Mouse (Mus musculus) limb, embryonic 14.5 days (tissue): ENCODE measurements around the gene Mast4. TPM values are rescaled to one million over a fixed set of nuclear protein-coding genes. Genes with fewer than 3 reads are reported as not detected.

ENCODE experiments used
- ATAC-seq: fragments of 200-750 bp; cut with Nextera tagmentation; 2 replicates; pipeline ENCODE4 v1.8.0; 2017; ENCODE audit warnings: low read depth, moderate number of reproducible peaks, moderate TSS enrichment; ENCODE audit not compliant: low FRiP score
- DNase-seq: peaks from one replicate; pipeline ENCODE4 v3.0.0-alpha.2; 2015; ENCODE audit warnings: low spot score
- H3K27ac ChIP-seq: fragments of 300-500 bp; sonication (generic); replicated peaks from 2 replicates; pipeline ENCODE4 v1.5.1; 2014; ENCODE audit warnings: low read depth, mild to moderate bottlenecking, low read length, moderate library complexity, mixed read lengths
- H3K27me3 ChIP-seq: fragments of 300-500 bp; sonication (generic); 2 replicates; pipeline ENCODE4 v1.6.1; 2014; ENCODE audit warnings: low read length, mixed read lengths; ENCODE audit not compliant: control insufficient read depth, insufficient read depth
- H3K36me3 ChIP-seq: fragments of 300-500 bp; sonication (generic); 2 replicates; pipeline ENCODE4 v1.6.1; 2014; ENCODE audit warnings: mild to moderate bottlenecking, low read length, moderate library complexity, mixed read lengths; ENCODE audit not compliant: control insufficient read depth, insufficient read depth
- H3K4me1 ChIP-seq: fragments of 300-500 bp; sonication (generic); 2 replicates; pipeline ENCODE4 v1.6.1; 2014; ENCODE audit warnings: antibody characterized with exemption, low read length, mixed read lengths; ENCODE audit not compliant: control insufficient read depth, insufficient read depth
- H3K4me2 ChIP-seq: fragments of 300-500 bp; sonication (generic); replicated peaks from 2 replicates; pipeline ENCODE4 v1.6.1; 2014; ENCODE audit warnings: low read depth, mild to moderate bottlenecking, low read length, moderate library complexity; ENCODE audit not compliant: severe bottlenecking
- H3K4me3 ChIP-seq: fragments of 300-500 bp; sonication (generic); replicated peaks from 2 replicates; pipeline ENCODE4 v1.5.1; 2014; ENCODE audit warnings: low read length
- H3K9ac ChIP-seq: fragments of 300-500 bp; sonication (generic); 2 replicates; pipeline ENCODE4 v1.6.1; 2014; ENCODE audit warnings: mild to moderate bottlenecking, low read depth, low read length, moderate library complexity; ENCODE audit not compliant: severe bottlenecking
- H3K9me3 ChIP-seq: fragments of 300-500 bp; sonication (generic); 2 replicates; pipeline ENCODE4 v1.6.1; 2016; ENCODE audit warnings: low read length; ENCODE audit not compliant: control insufficient read depth
- POLR2A ChIP-seq: fragments of 200-500 bp; IDR thresholded peaks from 2 replicates; pipeline ENCODE4 v1.8.0; 2012; ENCODE audit warnings: inconsistent platforms, mild to moderate bottlenecking, moderate library complexity, borderline replicate concordance; ENCODE audit not compliant: insufficient read depth, insufficient read length; ENCODE audit errors: extremely low read depth
- WGBS: fragments of 180-500 bp; shearing (Covaris S2); extraction: QIAGEN DNeasy Blood & Tissue Kit; methylation state at CpG from one replicate; pipeline ENCODE4 v1.1.7; 2014; 5-methylcytosine and 5-hydroxymethylcytosine counted together
- polyA plus RNA-seq, 2 experiments: library from polyadenylated mRNA; depleted of rRNA in 1 of 2; stranded (reverse) in 1 of 2; unstranded in 1 of 2; fragments of >200 nt; fragmentation: Nextera tagmentation in 1 of 2; extraction: Ambion mirVana in 1 of 2; gene quantifications; 2 replicates each; pipeline versions ENCODE4 v1.2.1 to v1.2.3; 2012 to 2014

Gene Mast4
- polyA plus RNA-seq, 2 experiments, result 12.5 to 25.2 TPM

DNA sequence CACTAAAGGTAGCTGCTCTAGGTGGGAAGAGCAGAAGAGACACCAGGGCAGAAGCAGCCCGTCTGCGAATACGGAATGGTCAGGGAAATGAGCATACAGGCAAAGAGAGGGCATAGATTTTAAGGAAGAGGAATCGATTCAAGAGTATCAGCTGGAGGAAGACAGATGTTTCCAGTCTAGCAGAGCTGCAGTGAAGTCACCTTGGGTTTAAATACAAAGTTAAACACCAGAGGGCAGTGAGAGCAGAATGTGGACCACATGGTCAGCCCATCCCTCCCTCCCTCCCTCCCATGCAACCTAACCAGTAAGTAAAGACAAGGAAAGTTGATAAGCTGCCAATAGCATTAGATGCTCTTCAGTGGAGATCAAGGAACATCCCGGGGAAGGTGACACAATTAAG lies 138.0 kb downstream of the Mast4 start:
- Histone ChIP-seq H3K9ac (no peak overlapping the region), H3K4me2 (no peak overlapping the region), H3K4me3 (no peak overlapping the region), H3K9me3 (no peaks in the 10 kb centered on the region), H3K4me1 (no peaks in the 10 kb centered on the region; the same call in 1 of the 2 replicates), H3K27ac (no peak overlapping the region), H3K27me3 (no peaks in the 10 kb centered on the region), H3K36me3 (no peaks in the 10 kb centered on the region)
- WGBS, result 72% methylated on average over 5 of the region's 5 CpGs
- DNase-seq (no peak), ATAC-seq (no peak)
- no peak for TF ChIP-seq POLR2A

DNA sequence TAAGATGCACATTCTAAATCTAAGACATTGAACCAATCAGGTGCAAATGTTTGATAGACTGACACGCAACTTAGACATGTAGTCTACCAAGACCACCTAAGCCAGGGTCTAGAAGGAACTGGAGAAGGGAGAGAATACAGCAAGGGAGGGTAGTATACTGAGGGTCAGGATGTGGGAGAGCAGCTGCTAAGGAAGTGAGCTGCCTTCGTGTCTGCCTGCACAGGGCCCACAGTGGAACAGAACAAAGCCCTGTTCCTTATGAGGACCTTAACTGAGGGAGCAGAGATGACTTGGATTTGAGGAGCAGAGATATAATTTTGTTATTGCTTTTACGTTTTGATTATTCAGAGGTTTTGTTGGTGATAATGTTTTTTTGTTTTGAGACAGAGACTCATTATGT lies 138.4 kb downstream of the Mast4 start:
- DNase-seq, result no peak
- TF ChIP-seq POLR2A, result no peak
- no peak overlapping the region for H3K9ac ChIP-seq
- WGBS, result 74% methylated on average over 3 of the region's 3 CpGs
- H3K27me3 ChIP-seq, result no peaks in the 10 kb centered on the region
- H3K36me3 ChIP-seq, result no peaks in the 10 kb centered on the region
- no peak overlapping the region for H3K27ac ChIP-seq
- no peaks in the 10 kb centered on the region; the same call in 1 of the 2 replicates for H3K4me1 ChIP-seq
- H3K4me3 ChIP-seq, result no peak overlapping the region
- ATAC-seq, result no peak
- no peaks in the 10 kb centered on the region for H3K9me3 ChIP-seq
- H3K4me2 ChIP-seq, result no peak overlapping the region

DNA sequence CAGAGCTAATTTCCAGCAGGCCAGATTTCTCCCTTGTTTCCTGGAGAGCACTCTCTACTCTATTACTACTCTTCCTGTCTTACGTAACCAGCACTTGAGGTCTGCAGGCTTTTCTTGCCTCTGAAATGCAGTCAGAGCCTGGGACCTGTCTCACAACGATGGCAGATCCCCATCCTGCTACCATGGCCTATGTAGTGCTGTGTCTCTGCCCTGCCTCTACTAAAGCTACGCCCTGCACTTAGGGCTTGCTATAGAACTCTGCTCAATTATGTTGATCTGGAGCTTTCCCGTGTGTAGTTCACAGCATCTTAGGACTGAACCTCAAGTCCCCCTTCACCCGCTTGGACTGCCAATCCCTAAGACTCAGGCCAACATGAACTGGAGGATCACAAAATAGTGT lies 150.7 kb downstream of the Mast4 start:
- Histone ChIP-seq H3K4me3 (no peak overlapping the region), H3K9me3 (0 out of 2 replicates have a peak, but pooled peaks cover 3% of the 10 kb centered on the region), H3K27ac (no peak overlapping the region), H3K36me3 (no peaks in the 10 kb centered on the region), H3K27me3 (no peaks in the 10 kb centered on the region), H3K9ac (no peak overlapping the region), H3K4me2 (no peak overlapping the region), H3K4me1 (0 out of 2 replicates have a peak, but pooled peaks cover 2% of the 10 kb centered on the region)
- DNase-seq, result no peak
- ATAC-seq, result no peak
- 78% methylated on average over 5 of the region's 5 CpGs for WGBS
- TF ChIP-seq POLR2A, result no peak

DNA sequence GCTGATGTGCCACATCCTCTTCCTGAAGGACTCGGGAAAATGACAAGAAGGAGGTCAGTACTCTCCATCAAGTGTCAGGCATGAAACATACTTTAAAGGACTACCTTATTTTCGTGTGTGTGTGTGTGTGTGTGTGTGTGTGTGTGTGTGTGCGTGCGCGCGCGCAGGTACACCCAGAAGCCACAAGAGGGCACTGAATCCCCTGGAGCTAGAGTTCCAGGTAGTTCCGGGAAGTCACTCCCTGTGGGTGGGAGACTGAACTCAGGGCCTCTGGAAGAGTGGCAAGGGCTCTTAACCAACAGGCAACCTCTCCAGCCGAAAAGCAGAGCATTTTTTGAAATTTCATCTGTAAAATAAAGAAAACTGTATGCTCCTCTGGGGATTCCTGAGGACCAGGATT lies 152.5 kb downstream of the Mast4 start:
- Histone ChIP-seq H3K36me3 (no peaks in the 10 kb centered on the region), H3K4me3 (no peak overlapping the region), H3K27ac (no peak overlapping the region), H3K4me2 (no peak overlapping the region), H3K9me3 (0 out of 2 replicates have a peak, but pooled peaks cover 3% of the 10 kb centered on the region), H3K4me1 (0 out of 2 replicates have a peak, but pooled peaks cover 2% of the 10 kb centered on the region), H3K9ac (no peak overlapping the region), H3K27me3 (no peaks in the 10 kb centered on the region)
- no peak for DNase-seq
- TF ChIP-seq POLR2A, result no peak
- 94% methylated on average over 9 of the region's 9 CpGs for WGBS
- ATAC-seq, result no peak

DNA sequence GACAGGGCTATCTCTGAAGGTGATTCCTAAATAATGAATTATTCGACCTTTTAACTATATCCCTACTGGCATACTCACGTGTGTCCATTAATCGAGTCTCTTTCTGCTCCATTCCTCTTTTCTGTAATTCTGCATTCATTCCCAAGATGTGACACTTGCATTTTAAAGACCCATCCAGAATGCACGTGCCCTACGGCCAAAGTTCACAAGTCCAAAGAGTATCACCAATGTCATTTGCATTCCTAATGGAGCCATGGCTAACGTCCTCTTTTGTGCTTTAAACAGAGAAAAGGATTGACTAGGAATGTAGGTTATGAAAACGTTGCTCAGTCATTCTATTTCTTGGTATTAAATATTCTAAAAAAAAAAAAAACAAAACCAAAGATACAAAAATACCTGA lies 157.4 kb downstream of the Mast4 start:
- Histone ChIP-seq H3K4me3 (no peak overlapping the region), H3K9ac (no peak overlapping the region), H3K36me3 (no peaks in the 10 kb centered on the region), H3K27me3 (no peaks in the 10 kb centered on the region), H3K4me2 (no peak overlapping the region), H3K4me1 (no peaks in the 10 kb centered on the region), H3K9me3 (0 out of 2 replicates have a peak, but pooled peaks cover under 1% of the 10 kb centered on the region), H3K27ac (no peak overlapping the region)
- no peak for TF ChIP-seq POLR2A
- ATAC-seq, result no peak
- WGBS, result 76% methylated on average over 7 of the region's 7 CpGs
- DNase-seq, result no peak

DNA sequence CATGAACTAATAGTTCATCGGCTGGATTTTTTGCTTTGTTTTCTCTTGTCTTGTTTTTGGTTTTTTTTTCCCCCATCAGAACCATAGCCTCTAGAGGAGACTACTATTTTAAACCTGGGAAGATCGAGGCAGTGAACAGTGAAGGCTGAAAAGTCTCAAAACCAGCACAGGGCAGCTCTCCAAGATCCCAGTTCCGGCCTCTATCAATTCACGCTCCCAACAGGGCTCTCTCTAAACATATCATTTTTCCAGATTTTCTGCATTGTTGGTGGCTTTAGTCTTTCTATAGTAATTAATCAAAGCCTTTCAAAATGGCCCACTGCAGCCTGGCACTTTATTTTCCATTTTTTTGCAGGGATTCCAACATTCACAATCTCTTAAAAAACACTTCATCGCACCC lies 159.9 kb downstream of the Mast4 start:
- 79% methylated on average over 5 of the region's 5 CpGs for WGBS
- no peak overlapping the region for H3K4me2 ChIP-seq
- H3K9ac ChIP-seq, result no peak overlapping the region
- DNase-seq (no peak), ATAC-seq (no peak)
- no peak for TF ChIP-seq POLR2A
- H3K4me1 ChIP-seq, result no peaks in the 10 kb centered on the region
- H3K4me3 ChIP-seq, result no peak overlapping the region
- no peak overlapping the region for H3K27ac ChIP-seq
- H3K27me3 ChIP-seq, result no peaks in the 10 kb centered on the region
- H3K36me3 ChIP-seq, result no peaks in the 10 kb centered on the region
- no peaks in the 10 kb centered on the region for H3K9me3 ChIP-seq
